Mouse (Mus musculus): Measurements from ENCODE around the gene Cers6.

DNA sequence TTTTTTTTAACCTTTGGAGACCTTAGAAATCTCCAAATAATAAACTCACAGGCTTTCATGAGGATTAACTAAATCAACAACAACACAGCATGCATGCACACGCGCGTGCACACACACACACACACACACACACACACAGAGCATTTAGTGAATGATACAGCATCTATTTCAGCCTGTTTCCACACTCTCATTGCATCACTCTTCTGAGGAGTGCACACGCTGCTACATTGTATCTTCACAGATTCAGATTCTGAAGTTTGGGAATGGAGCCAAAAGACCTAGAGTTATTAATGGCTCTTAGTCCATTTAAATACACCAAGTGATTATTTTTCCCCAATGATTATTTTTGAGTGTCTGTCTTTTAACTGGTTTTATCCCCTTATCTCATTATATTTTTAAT is 75.5 kb downstream of the Cers6 start:
- TF ChIP-seq CTCF (IDR thresholded peaks at IDR 0.05; ENCODE audit: borderline replicate concordance, insufficient read depth, low read length), result no peak
- TF ChIP-seq POLR2A (IDR thresholded peaks at IDR 0.05; ENCODE audit: low read depth, low read length), result no peak
